Mouse (Mus musculus) adrenal gland, adult (tissue): ENCODE data around the gene Hagh.
A peak's percentile ranks its signal among the peaks of the same experiment; 100 is the strongest.

Experiments
- DNase-seq, 2 experiments: peaks; one replicate each; pipeline ENCODE4 v3.0.0; 2022 to 2023; ENCODE audit warnings: low spot score in 1 of 2; ENCODE audit not compliant: inconsistent age in 2 of 2

Gene Hagh

DNA sequence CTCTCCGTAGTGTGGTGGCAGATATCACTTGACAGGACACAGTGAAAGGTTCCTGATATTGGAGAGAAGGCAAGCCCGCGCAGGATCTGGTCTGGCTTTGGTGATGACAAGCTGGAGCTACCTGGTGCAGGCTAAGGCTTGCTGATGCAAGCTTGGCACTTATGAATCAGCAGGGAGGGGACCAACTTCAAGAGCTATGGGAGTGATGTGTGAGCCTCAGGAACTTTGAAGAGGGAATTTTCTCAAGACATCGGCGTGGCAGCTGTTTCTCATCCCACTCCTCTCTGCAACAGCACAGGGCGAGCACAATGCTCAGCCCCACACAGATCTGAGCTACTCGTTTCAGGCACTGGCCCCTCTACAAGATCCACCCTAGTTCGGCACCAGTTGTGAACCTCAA is at the start of gene Hagh:
Gene Hagh, plus strand, starts transcription at position 302 of the 400 bp plus-strand sequence.
- no peak for DNase-seq

- no peak for DNase-seq
Observed at GRCm38 (mm10) chr17:24792190-24792589, 47.8 kb upstream of the Hagh start.

DNA sequence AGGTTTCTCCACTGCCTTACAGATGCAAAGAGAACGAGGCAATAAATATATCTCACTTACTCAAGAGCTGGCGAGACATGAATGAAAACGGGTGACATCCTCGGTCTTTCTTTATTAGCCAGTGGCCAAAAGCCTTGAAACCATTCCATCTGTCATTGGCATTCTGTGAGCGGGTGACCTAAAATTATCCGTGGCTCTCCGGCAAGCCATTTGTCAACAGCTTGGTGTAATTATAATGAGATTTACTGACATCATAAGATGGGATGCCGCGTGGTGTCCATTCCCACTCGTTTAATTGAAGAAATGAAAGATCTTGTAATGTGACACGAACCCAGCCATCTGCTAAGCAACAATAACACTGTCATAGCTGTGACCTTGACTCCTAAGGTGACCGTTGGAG is 45.2 kb upstream of the Hagh start:
- DNase-seq = peak; percentile 17 to 84

DNA sequence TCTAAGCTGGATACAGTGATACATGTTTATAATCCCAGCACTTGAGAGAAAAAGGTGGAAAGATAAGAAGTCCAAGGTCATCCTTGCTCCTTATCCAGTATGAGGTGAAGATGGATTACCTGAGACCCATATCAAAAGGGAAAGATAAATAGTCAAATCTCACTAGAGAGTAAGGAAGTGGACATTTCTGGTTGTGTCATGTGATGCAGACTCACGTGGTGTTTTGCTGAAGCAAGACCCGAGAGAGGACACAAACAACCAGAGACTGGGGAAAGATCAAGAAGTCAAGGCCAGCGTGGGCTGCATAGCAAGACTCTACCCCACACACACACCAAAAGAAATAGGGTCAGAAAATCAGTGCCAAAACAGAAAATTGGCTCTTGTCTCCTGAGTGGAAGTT is 43.0 kb upstream of the Hagh start:
- DNase-seq = no peak

DNA sequence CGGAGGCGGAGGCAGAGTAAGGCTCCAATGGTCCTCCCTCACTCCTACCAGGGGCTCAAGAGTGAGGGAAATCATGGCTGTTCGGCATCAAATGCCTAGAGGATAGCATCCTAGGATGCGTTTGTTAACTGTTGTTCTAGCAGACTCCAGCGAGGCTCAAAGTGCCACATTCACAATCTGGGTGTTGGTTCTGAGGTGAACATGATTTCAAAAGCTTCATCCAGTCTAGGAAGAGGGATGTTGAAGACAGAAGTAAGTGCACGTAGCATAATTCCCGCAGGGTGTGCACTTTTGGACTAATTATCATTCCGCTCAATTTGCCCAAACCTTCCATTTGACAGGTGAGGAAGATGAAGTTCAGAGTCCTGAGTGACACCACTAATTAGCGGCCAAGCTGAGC is 41.7 kb upstream of the Hagh start:
- no peak for DNase-seq

DNA sequence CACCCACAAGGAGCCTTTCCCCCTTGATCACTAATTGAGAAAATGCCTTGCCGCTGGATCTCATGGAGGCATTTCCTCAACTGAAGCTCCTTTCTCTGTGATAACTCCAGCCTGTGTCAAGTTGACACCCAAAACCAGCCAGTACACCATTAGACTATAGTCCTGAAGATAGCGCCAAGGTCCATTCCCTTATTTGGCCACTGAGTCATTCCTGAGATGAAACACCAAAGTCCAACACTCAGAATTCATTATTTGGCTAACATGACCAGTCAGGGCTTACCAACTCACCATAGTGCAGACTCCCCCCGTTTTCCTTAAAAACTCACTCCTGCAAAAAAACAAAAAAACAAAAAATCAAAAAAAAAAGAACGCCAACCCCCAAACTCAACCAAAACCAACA is 40.5 kb upstream of the Hagh start:
- DNase-seq = peak in 1 of 2 experiments; percentile 53

DNA sequence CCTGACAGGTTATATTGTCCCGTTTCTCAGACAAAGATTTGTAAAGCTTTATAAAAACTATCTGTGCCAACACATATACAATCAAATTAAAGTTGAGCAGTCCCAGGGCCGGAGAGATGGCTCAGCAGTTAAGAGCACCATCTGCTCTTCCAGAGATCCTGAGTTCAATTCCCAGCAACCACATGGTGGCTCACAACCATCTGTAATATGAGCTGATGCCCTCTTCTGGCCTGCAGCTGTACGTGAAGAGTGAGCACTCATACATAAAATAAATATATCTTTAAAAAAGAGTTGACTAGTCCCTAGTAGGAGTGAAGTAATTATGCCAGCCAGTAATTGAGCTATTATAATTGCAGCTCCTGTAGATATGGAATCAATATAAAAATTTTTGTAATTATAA is 39.4 kb upstream of the Hagh start:
- DNase-seq = no peak

- peak; percentile 70 to 94 for DNase-seq
Observed at GRCm38 (mm10) chr17:24803952-24804951, 35.7 kb upstream of the Hagh start, which contains the start of gene Meiob. TSS of gene Meiob (plus strand) at chr17:24804289.

DNA sequence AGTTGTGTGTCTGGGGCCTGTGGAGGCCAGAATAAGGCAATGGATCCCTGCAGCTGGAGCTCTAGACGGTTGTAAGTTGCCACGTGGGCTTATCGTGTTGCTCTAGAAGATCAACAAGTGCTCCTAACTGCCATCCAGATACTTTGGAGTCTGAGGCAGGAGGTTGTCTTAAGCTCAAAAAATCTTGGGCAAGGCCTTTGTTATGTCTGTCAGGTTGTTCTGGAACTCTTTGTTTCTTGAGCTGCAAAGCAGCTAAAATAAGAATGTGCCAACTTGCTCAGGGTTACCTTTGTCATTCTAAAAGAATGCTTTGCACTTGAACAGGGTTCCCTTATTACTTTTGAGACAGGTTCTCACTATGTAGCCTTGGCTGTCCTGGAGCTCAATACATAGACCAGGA is 28.7 kb upstream of the Hagh start:
- no peak for DNase-seq

DNA sequence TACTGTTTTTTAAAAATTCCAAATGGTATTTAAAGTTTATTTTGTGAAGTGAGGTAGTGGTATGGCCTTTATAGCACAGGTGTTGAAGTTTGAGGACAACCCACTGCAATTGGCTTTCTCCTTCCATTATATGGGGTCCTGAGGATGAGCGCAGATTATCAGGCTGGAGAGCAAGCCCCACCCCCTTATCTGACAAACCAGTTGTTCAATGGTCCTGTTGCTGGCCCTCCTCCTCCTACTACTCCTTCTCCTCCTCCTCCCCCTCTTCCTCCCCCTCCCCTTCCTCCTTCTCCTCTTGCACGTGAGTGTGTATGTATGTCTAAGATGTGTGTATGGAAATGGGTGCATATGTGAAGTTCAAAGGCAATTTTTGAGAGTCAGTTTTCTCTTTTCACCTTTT is 27.7 kb upstream of the Hagh start:
- no peak for DNase-seq

DNA sequence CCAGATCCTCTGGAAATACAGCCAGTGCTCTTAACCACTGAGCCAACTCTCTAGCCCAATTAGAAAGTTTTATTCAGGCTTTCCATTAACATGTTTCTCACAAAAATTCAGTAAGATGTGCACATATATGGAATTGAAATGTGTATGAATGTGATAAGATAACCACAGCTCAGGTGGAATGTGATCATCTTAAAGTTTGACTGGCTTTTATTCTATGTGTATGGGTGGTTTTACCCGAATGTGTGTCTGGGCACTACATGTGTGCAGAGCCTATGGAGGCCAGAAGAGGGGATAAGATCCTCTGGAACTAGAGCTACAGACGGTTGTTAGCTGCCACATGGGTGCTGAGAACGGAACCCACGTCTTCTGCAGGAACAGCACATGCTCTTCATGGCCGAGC is 24.7 kb upstream of the Hagh start:
- no peak for DNase-seq

GRCm38 (mm10) chr17:24817503-24817902 is 22.4 kb upstream of the Hagh start:
- DNase-seq = peak in 1 of 2 experiments; percentile 53

DNA sequence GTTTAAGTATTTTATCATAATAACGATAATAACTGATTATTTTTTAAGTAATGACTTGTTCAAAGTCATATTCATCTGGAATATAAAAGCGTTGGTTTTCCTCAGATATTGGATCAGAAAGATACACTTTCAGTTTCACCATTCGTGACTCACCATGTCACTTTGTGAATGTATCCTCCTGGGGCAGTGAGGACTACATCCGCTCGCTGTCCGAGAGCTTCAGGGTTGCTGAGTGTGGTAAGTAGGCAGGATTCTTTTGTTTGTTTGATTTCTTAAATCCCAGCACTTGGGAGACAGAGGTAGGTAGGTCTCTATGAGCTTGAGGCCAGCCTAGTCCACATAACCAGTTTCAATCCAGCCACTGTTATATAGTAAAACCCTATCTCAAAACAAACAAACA is 21.8 kb upstream of the Hagh start:
- peak; percentile 19 to 54 for DNase-seq

DNA sequence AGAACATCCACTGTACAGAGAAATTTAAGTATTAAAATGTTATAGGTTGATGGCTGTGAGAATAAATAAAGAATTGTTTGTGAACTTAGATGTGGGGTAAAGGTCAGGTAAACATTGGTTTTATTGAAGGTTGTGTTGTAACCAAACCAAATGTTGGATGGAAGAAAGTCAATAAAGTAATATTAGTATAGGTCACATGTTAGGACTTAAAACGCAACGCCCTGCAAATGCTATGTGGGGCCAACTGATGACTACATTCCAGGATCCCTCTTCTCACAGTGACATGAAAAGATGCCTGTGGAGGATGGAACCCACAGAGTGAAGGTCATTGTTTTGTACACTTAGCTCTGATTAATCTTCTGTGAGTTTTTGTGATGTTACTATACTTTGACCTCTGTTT is 20.5 kb upstream of the Hagh start:
- DNase-seq = no peak

DNA sequence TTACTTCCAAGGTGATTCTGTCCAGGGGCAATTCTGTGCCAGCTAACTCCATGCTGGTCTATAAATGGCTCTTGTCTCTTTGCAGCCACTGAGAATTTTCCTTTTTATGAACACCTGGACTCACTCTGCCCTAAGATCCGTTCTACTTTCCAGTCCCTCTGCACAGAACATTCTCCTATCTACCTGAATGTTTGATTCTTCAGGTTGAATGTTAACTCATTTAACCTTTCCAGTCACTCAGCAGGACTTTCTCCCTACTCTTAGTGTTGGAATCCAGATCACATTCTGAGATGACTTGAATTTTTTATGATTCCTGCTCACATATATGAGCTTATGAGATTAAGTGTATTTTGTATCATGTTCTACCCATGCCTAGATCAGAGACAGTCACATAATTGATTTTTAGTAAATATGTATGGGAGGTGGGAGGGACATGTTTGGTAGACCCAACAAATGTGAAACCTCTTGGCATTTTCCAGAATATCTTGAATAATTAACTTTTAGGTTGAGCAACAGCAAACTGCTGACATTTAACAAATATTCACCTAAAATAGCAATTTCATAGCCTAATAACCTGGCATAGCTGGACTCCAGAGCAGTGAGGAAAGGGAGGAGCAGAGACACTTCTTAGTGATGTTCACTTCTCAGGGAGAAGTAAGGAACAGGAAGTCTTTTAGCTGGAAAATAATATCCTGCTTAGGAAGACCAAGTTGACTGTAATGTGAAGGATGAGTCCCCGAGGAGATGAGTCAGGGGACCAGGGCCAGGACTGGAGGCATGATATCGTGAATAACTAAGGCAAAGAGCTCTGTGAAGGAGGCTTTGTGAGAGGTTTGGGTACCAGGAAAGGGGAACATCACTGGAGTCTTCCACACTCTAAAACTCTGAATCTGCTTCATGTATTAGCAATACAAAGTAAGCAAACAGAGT is 18.3 kb upstream of the Hagh start:
- DNase-seq = peak; percentile 19 to 48

GRCm38 (mm10) chr17:24840341-24840740 is 398 bp downstream of the Hagh start:
- DNase-seq = peak; percentile 24 to 60

- peak; percentile 13 to 48 for DNase-seq
Observed at GRCm38 (mm10) chr17:24841133-24841532, 1.2 kb downstream of the Hagh start.

DNA sequence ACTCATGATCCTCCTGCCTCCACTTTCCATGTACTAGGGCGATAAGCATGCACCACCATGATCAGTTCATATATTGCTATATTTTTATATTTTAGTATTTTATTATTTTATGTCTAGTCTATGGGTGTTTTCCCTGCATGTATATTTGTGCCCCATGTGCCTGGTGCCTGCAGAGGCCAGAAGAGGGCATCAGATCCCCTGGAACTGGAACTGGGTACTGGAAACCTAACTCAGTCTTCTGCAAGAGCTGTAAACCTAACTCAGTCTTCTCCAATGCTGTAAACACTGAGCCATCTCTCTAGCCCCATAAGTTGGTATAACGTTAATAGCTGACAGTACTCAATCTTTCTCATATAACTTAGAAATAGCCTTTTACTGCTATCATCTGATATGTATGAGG is 2.7 kb downstream of the Hagh start:
- DNase-seq = peak in 1 of 2 experiments; percentile 47

- DNase-seq = no peak
Observed at GRCm38 (mm10) chr17:24844525-24844924, 4.6 kb downstream of the Hagh start.

- no peak for DNase-seq
Observed at GRCm38 (mm10) chr17:24847386-24847785, 7.4 kb downstream of the Hagh start.

GRCm38 (mm10) chr17:24848600-24849031 is 8.7 kb downstream of the Hagh start:
- DNase-seq = no peak

DNA sequence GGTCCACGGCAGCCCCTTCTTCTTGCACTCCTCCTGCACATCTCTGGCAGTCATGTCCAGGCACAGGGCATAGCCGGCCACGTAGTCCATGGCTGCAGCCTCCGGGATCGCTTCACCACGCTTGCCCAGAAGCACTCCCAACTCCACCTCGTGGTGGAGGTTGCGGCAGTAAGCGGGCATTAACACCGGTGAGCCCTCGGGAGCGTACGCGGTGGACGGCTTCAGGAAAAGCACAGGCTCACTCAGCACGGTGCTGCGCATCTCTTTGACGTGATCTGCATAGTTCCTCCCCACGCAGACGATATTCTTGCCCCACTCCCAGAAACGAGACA is 9.8 kb downstream of the Hagh start:
- DNase-seq = no peak
